Mouse (Mus musculus): ENCODE measurements around the gene Snx17. TPM values are rescaled to one million over a fixed set of nuclear protein-coding genes. Genes with fewer than 3 reads are reported as not detected.

The Snx17 gene
- polyA plus RNA-seq, 1 experiment: 73.2 TPM

GRCm38 (mm10) chr5:31219911-31220447, 27.0 kb downstream of the Snx17 start:
- DNase-seq (ENCODE audit: low read depth, low spot score): no peak
- under 1% methylated on average over 40 of the region's 40 CpGs for WGBS

DNA sequence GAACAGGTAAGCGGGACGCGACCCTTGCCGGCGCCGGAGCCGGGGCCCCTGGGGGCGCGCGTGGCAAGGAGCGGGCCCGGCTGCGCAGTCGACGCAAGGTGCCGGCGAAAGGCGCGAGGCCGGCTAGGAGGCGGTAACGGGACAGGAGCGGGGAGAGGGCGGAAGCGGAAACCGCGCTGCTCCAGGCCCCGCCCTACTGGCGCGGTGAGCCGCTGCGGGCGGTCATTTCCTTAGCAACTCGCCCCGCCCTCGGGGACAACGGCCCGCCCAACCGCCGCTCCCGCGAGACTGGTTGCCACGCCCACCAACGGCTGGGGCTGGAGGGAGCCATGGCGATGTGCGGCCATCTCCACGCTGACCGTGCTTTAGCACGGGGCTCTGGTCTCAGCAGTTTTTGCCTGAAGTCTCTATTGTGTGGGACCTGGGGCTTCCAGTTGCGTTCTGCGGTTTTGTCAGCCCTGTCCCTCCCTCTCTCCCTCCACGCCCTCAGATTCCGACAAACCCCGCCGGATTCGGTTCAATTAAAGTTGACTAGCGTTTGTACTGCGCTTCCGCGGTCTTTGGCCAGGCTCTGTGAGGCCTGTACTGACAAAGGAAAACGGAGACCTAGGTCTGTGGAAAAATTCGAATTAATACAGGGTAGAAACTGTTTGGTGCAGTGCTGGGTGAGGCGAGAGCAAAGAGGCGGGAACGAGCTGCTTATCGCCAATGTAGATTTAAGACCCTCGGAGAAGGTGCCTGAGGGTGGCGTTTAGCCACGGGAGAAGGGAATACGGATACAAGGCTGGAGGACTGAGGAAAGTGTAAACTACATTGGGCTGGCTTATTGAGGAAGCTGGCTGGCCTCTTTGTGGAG, 27.6 kb downstream of the Snx17 start, which contains the start of gene Ppm1g:
Gene Ppm1g, minus strand, starts transcription at position 240 of the 856 bp plus-strand sequence.
- under 1% methylated on average over 70 of the region's 70 CpGs for WGBS

GRCm38 (mm10) chr5:31221304-31221945, 28.4 kb downstream of the Snx17 start:
- DNase-seq (ENCODE audit: low read depth, low spot score): no peak
- WGBS: 22% methylated on average over 11 of the region's 11 CpGs

More for the DNA sequence above, 27.6 kb downstream of the Snx17 start, which contains the start of gene Ppm1g:
- no peak for DNase-seq (ENCODE audit: low read depth, low spot score)

- DNase-seq (ENCODE audit: low read depth, low spot score): no peak
- WGBS: 95% methylated on average over 9 of the region's 9 CpGs
Observed at GRCm38 (mm10) chr5:31222696-31223095, 29.7 kb downstream of the Snx17 start.

- no peak for DNase-seq (ENCODE audit: low read depth, low spot score)
- 75% methylated on average over 1 of the region's 1 CpGs for WGBS
Observed at GRCm38 (mm10) chr5:31226641-31227040, 33.6 kb downstream of the Snx17 start.

DNA sequence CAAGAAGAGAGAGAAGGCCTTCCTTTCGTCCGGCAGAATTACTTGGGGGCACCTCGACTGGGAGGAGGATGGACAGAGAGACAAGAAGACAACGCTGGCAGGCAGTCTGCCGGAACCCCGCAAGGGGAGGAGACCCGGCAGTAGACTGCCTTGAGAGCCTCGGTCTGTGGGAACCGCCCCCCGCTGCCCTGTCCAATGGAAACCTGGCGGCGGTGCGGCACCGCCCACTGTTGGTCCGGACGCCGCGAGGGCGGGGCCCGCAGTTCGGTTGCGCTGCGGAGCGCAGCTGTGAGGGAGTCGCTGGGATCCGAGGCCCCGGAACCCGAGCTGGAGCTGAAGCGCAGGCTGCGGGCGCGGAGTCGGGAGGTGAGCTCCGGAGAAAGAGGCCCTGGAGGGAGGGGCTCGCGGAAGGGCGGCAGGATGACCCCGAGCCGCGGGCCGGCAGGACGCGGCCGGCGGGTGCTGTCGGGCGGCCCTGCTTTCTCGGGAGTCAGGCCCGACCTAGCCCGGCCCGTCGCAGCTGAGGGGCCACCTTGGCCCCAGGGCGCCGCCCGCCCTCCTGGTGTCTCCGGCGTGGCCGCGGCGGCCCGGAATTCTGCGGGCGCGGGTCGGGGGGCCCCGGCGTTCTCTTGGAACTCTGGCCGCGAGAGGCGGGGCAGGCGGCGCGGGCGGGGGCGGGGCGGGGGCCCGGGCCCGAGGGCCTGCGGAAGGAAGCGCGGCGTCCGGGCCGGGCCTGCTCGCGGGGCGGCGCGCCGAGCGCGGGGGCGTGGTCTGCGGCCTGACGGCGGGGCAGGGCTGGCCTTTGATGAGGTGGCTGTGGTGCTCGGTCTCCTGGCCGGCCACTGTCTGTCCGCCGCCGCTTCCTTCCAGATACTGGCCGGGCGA, 47.9 kb downstream of the Snx17 start, which contains the start of the genes Nrbp1 and Gm9970:
Gene Nrbp1, plus strand, starts transcription at position 228 of the 885 bp plus-strand sequence.
Gene Gm9970, minus strand, starts transcription at position 596 of the 885 bp plus-strand sequence.
- DNase-seq (ENCODE audit: low read depth, low spot score): no peak
- under 1% methylated on average over 96 of the region's 103 CpGs for WGBS

DNA sequence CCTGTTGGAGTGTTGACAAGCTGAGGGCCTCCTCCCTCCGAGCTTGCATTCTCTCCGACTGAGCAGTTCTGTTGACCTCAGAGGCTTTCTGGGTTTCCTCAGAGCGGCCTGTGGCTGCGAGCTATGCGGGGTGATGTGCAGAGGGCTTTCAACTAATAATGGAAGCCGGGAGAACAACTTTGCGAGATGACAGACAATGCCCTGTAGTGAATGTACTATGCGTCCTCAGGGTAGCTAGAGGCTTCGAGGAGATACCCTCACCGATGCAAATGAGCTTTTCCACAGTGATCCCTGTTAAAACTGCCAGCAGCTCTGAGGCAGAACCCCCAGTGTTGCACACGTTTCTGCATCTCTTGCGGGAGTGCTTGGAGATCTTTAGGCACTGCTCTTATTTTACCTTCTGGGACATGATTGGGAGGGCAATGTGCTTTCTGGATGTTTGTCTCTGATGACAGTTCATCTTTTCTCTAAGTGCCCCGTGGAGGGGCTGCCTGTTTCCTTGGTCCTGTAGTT, 48.6 kb downstream of the Snx17 start:
- no peak for DNase-seq (ENCODE audit: low read depth, low spot score)

DNA sequence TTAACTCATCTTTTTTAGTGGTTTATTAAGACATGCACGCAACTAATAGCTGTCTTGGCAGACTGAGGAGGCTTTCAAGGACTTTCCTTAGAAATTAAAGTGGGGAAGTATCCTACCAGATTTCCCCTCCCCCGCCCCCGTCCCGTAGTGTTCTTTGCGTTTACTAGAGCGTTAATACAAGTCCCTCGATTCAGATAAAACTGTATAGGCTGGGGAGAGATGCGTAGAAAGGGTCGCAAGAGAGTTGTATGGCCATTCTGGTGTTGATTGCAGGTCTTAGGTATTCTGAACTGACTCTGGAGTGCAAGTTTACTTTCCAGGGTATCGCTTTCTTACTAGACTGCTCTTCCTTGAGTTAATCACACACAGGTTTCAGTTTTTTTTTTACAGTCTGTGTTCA, 49.2 kb downstream of the Snx17 start:
- DNase-seq (ENCODE audit: low read depth, low spot score): no peak
- WGBS: 11% methylated on average over 10 of the region's 10 CpGs

More for the DNA sequence above, 48.6 kb downstream of the Snx17 start:
- under 1% methylated on average over 13 of the region's 13 CpGs for WGBS

Other genes with a start within 250 kb of the Snx17 start
- gene Cgref1, start 247.6 kb upstream of the Snx17 start, polyA plus RNA-seq (2012; rRNA removed): 111 and 239 TPM in 2 replicates
- 386 and 408 TPM in 2 replicates for gene Preb, start 232.9 kb upstream of the Snx17 start, polyA plus RNA-seq (2012; rRNA removed)
- gene Tcf23, start 224.6 kb upstream of the Snx17 start, polyA plus RNA-seq (2012; rRNA removed): 0.33 and 0.62 TPM in 2 replicates
- 92.9 and 98.2 TPM in 2 replicates for gene Atraid, start 144.9 kb upstream of the Snx17 start, polyA plus RNA-seq (2012; rRNA removed)
- gene Slc5a6, start 144.3 kb upstream of the Snx17 start, polyA plus RNA-seq (2012; rRNA removed): 73.4 and 107 TPM in 2 replicates
- gene Cad, start 138.4 kb upstream of the Snx17 start, polyA plus RNA-seq (2012; rRNA removed): 15.1 and 21.2 TPM in 2 replicates
- not detected in 2 replicates for gene Dnajc5g, start 86.9 kb upstream of the Snx17 start, polyA plus RNA-seq (2012; rRNA removed)
- 0.14 and 0.16 TPM in 2 replicates for gene Slc30a3, start 85.0 kb upstream of the Snx17 start, polyA plus RNA-seq (2012; rRNA removed)
- 0.05 TPM in 1 of 2 replicates, not detected in the other for gene Trim54, start 76.5 kb upstream of the Snx17 start, polyA plus RNA-seq (2012; rRNA removed)
- gene Ucn, start 54.4 kb upstream of the Snx17 start, polyA plus RNA-seq (2012; rRNA removed): not detected in 2 replicates
- 46.8 and 47.5 TPM in 2 replicates for gene Mpv17, start 39.0 kb upstream of the Snx17 start, polyA plus RNA-seq (2012; rRNA removed)
- 0.38 and 0.71 TPM in 2 replicates for gene Gm29609, start 13.3 kb upstream of the Snx17 start, polyA plus RNA-seq (2012; rRNA removed)
- 46.9 and 53.6 TPM in 2 replicates for gene Gtf3c2, start 13.1 kb upstream of the Snx17 start, polyA plus RNA-seq (2012; rRNA removed)
- 51.0 and 54.4 TPM in 2 replicates for gene Eif2b4, start 203 bp downstream of the Snx17 start, polyA plus RNA-seq (2012; rRNA removed)
- 35.0 and 46.0 TPM in 2 replicates for gene Zfp513, start 9.1 kb downstream of the Snx17 start, polyA plus RNA-seq (2012; rRNA removed)
- 47.4 and 58.8 TPM in 2 replicates for gene Ppm1g, start 27.5 kb downstream of the Snx17 start, polyA plus RNA-seq (2012; rRNA removed)
- 143 and 149 TPM in 2 replicates for gene Nrbp1, start 47.6 kb downstream of the Snx17 start, polyA plus RNA-seq (2012; rRNA removed)
- gene Gm9970, start 48.0 kb downstream of the Snx17 start, polyA plus RNA-seq (2012; rRNA removed): not detected in 2 replicates
- gene Krtcap3, start 58.5 kb downstream of the Snx17 start, polyA plus RNA-seq (2012; rRNA removed): 186 and 200 TPM in 2 replicates
- 26.5 and 33.0 TPM in 2 replicates for gene Ift172, start 97.9 kb downstream of the Snx17 start, polyA plus RNA-seq (2012; rRNA removed)
- 1.8 and 2.6 TPM in 2 replicates for gene Fndc4, start 102.9 kb downstream of the Snx17 start, polyA plus RNA-seq (2012; rRNA removed)
- 0.15 and 0.26 TPM in 2 replicates for gene Gckr, start 104.2 kb downstream of the Snx17 start, polyA plus RNA-seq (2012; rRNA removed)